Mouse (Mus musculus): ENCODE measurements at regions not wholly inside any gene's neighbourhood (a gene's known extent, or its start where the extent isn't known, plus 50 kb on each side); places are given as distances from the start of the nearest gene placed in this dataset.

GRCm38 (mm10) chr2:123047321-123047720 lies 282.3 kb downstream of the Sqor start:
- Histone ChIP-seq H3K4me1 (ENCODE audit: control insufficient read depth in 1 of 2, insufficient read depth in 2 of 2, low read length in 2 of 2) (no peaks in the 10 kb centered on the region), H3K27me3 (ENCODE audit: control insufficient read depth in 1 of 2, insufficient read depth in 2 of 2, low read length in 2 of 2) (no peaks in the 10 kb centered on the region), H3K79me2 (ENCODE audit: control insufficient read depth, insufficient read depth, low read length, poor library complexity) (no peaks in the 10 kb centered on the region), H3K27ac (ENCODE audit: control insufficient read depth, low read depth, low read length) (no peak overlapping the region), H3K36me3 (ENCODE audit: control insufficient read depth in 1 of 2, insufficient read depth in 2 of 2, low read length in 2 of 2) (no peaks in the 10 kb centered on the region), H3K9me3 (replicated peaks; ENCODE audit: insufficient read depth, low read length) (no peaks in the 10 kb centered on the region), H3K4me3 (ENCODE audit: control insufficient read depth in 1 of 2, insufficient read depth in 1 of 2, low read depth in 2 of 2, low read length in 2 of 2) (no peak overlapping the region), H3K9ac (ENCODE audit: control insufficient read depth, low read depth, low read length, poor library complexity, severe bottlenecking) (no peak overlapping the region)
- no peak for DNase-seq (ENCODE audit: low read depth, low spot score)
- TF ChIP-seq MYB (IDR thresholded peaks at IDR 0.05; ENCODE audit: low read depth, low read length) (no peak), MAFK (IDR thresholded peaks at IDR 0.05; ENCODE audit: borderline replicate concordance, low read depth, low read length) (no peak), JUND (IDR thresholded peaks at IDR 0.05; ENCODE audit: low read depth, low read length) (no peak), SMC3 (IDR thresholded peaks at IDR 0.05; ENCODE audit: low read depth, low read length) (no peak), E2F4 (IDR thresholded peaks at IDR 0.05; ENCODE audit: borderline replicate concordance, low read depth, low read length) (no peak), POLR2AphosphoS5 (IDR thresholded peaks at IDR 0.05; ENCODE audit: borderline replicate concordance, low read depth, low read length) (no peak), GABPA (IDR thresholded peaks at IDR 0.05; ENCODE audit: low read depth, low read length) (no peak), EP300 (IDR thresholded peaks at IDR 0.05; ENCODE audit: low read depth in 1 of 2, low read length in 2 of 2) (no peak), ZKSCAN1 (IDR thresholded peaks at IDR 0.05; ENCODE audit: low read depth, low read length) (no peak), CHD1 (IDR thresholded peaks at IDR 0.05; ENCODE audit: low read depth, low read length) (no peak)

- no peaks in the 10 kb centered on the region for H3K4me1 ChIP-seq (ENCODE audit: control insufficient read depth in 1 of 2, insufficient read depth in 2 of 2, low read length in 2 of 2)
- no peak for DNase-seq (ENCODE audit: low read depth, low spot score)
- no peak overlapping the region for H3K27ac ChIP-seq (ENCODE audit: control insufficient read depth, low read depth, low read length)
- H3K79me2 ChIP-seq (ENCODE audit: control insufficient read depth, insufficient read depth, low read length, poor library complexity): no peaks in the 10 kb centered on the region
- no peaks in the 10 kb centered on the region for H3K9me3 ChIP-seq (replicated peaks; ENCODE audit: insufficient read depth, low read length)
- H3K9ac ChIP-seq (ENCODE audit: control insufficient read depth, low read depth, low read length, poor library complexity, severe bottlenecking): no peak overlapping the region
- no peak for TF ChIP-seq ELF1 (IDR thresholded peaks at IDR 0.05; ENCODE audit: low read depth, low read length)
- TF ChIP-seq UBTF (IDR thresholded peaks at IDR 0.05; ENCODE audit: borderline replicate concordance, insufficient read depth, low read depth, low read length): no peak
- TF ChIP-seq MAX (IDR thresholded peaks at IDR 0.05; ENCODE audit: low read length): no peak
- no peak for TF ChIP-seq RAD21 (IDR thresholded peaks at IDR 0.05; ENCODE audit: low read depth, low read length)
- no peak for TF ChIP-seq GATA1 (IDR thresholded peaks at IDR 0.05; ENCODE audit: low read depth, low read length)
- no peak for TF ChIP-seq USF1 (IDR thresholded peaks at IDR 0.05; ENCODE audit: low read depth, low read length)
- TF ChIP-seq TBP (IDR thresholded peaks at IDR 0.05; ENCODE audit: low read depth, low read length): no peak
- TF ChIP-seq MEF2A (IDR thresholded peaks at IDR 0.05; ENCODE audit: extremely low read depth, insufficient replicate concordance, low read depth, low read length, poor library complexity, severe bottlenecking): no peak
- TF ChIP-seq TAL1 (IDR thresholded peaks at IDR 0.05; ENCODE audit: low read length): no peak
- no peak overlapping the region for H3K4me3 ChIP-seq (ENCODE audit: control insufficient read depth in 1 of 2, insufficient read depth in 1 of 2, low read depth in 2 of 2, low read length in 2 of 2)
- H3K36me3 ChIP-seq (ENCODE audit: control insufficient read depth in 1 of 2, insufficient read depth in 2 of 2, low read length in 2 of 2): no peaks in the 10 kb centered on the region
- no peaks in the 10 kb centered on the region for H3K27me3 ChIP-seq (ENCODE audit: control insufficient read depth in 1 of 2, insufficient read depth in 2 of 2, low read length in 2 of 2)
Observed at GRCm38 (mm10) chr2:123064648-123065047, 299.6 kb downstream of the Sqor start.
